Mouse (Mus musculus): Measurements from ENCODE around the gene St7l.
"Not testable (repeated sequence)": the region's sequence is repeated elsewhere in the genome, so short reads cannot be mapped to it uniquely, and the experiment has no call there.

St7l gene

GRCm38 (mm10) chr3:104863786-104864650 lies at the start of gene St7l, which contains the start of gene Capza1:
Gene St7l, plus strand, starts transcription at chr3:104864005.
Gene Capza1, minus strand, starts transcription at chr3:104864505.
- DNase-seq (ENCODE audit: low read depth, low spot score), result peak; percentile 88

- no peak for DNase-seq (ENCODE audit: low read depth, low spot score)
Measured at GRCm38 (mm10) chr3:104814746-104815145, 49.1 kb upstream of the St7l start.

- DNase-seq (ENCODE audit: low read depth, low spot score), result no peak
Measured at GRCm38 (mm10) chr3:104815346-104815745, 48.5 kb upstream of the St7l start.

- no peak for DNase-seq (ENCODE audit: low read depth, low spot score)
Measured at GRCm38 (mm10) chr3:104816130-104816529, 47.7 kb upstream of the St7l start.

DNA sequence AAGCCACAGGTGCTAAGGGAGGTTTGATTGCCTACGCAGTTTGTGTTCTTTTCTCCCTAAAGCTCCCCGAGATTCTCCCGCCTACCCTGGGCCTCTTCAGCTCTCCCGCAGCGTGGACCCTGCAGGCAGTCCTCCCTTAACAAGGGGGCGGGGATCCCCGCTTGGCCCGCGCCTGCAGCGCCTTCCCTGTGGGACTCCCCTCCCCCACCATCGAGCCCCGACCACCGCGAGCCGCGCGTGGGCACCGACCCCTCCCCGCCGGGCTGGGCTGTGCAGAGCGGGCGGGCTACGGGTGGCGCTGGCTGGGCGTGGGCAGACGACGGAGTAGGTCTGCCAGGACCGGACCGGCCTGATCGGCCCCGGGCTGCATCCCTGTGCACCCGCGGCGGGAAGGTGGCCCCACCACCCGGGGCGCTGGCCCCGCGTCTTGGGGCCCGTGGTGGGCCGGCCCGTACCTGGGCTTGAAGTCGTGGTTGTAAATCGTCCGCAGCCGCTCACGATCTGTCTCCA lies 46.3 kb upstream of the St7l start:
- peak; percentile 56 for DNase-seq (ENCODE audit: low read depth, low spot score)

DNA sequence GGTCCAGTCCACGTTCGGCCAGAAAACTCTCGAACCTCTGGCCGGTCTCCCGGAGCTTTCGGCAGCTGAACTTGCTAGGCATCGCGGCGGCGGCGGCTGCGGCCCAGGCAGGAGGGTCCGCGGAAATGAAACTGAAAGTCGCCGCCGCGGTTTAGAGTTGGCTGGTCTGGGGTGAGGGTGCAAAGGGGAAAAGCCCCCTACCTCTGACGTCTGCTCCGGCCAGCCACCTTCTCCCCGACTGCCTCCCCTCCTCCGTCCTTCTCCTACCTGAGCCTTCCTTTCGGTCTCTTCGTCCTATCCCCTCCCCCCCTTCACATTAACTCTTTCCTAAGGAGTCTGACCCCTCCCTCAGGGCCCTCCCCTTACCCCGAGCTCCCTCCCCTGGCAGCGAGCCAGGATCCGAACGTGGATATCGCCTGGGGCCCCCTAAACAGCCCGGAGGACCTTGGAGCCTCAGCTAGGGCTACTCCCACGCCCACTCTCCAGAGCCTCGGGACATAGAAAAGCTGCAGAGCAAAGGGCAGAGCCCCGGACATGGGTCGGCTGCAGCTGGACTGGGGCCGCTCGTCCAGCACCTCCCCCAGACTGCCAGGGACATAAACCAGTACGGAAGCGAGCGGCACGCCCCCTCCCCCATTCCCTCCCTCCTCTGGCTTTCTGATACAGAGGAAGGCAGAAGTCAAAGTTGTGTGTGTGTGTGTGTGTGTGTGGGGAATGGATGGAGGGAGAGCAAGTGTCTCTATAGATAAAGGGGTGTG lies 45.6 kb upstream of the St7l start, which contains the start of gene Mov10:
Gene Mov10, minus strand, starts transcription at position 573 of the 758 bp plus-strand sequence.
- DNase-seq (ENCODE audit: low read depth, low spot score), result peak; percentile 86

DNA sequence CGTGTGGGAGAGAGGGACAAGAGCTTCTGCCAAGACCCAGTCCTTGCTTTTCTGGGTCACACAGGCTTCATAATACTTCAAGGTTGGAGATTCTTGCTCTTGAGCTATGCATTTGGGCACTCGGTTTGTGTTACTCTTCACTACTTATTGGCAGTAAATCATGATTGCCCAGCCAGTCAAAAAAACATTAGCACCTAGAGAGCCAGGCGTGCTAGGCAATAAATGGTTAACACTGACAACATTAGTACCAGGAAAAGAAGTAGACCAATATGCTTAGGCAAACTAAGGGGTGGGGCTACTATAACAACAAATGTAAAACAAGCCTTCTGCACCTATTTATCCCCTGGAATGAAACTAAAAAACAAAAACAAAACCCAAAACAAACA lies 45.1 kb upstream of the St7l start:
- DNase-seq (ENCODE audit: low read depth, low spot score), result peak; percentile 54

- no peak for DNase-seq (ENCODE audit: low read depth, low spot score)
Measured at GRCm38 (mm10) chr3:104820426-104820825, 43.4 kb upstream of the St7l start.

- DNase-seq (ENCODE audit: low read depth, low spot score), result no peak
Measured at GRCm38 (mm10) chr3:104822413-104822812, 41.4 kb upstream of the St7l start.

DNA sequence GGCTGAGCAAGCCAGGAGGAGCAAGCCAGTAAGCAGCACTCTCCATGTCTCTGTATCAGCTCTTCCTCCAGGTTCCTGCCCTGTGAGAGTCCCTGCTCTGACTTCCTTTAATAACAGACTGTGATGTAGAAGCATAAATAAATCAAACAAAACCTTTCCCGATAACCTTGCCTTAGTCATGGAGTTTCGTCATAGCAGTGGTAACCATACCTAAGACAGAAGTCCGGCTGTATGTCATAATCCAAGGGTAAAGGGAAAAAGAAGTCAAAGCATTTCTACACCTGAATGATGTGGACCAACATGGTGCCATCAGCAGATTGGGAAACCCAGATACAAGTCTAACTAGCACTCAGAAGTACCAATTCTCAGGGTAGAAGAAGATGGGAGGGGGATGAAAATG lies 28.0 kb upstream of the St7l start:
- DNase-seq (ENCODE audit: low read depth, low spot score), result no peak

DNA sequence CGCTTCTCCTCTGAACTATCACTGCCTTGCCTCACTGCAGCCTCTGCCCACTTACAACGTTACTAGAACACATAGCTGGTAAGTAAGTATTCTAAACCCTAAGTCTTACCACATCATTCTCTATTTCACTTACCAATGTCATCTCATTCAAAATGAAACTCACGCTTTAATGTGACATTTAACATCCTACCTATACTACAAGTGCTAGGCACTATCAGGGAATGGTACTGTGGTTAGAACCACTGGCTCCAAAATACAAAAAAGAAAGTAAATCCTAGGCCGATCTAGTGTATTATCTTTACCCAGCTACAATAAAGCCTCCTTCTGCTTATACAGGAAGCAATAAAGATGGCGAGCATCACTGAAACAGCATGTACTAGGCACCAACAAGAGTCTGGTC lies 22.8 kb upstream of the St7l start:
- DNase-seq (ENCODE audit: low read depth, low spot score), result no peak

- no peak for DNase-seq (ENCODE audit: low read depth, low spot score)
Measured at GRCm38 (mm10) chr3:104846601-104847000, 17.2 kb upstream of the St7l start.

DNA sequence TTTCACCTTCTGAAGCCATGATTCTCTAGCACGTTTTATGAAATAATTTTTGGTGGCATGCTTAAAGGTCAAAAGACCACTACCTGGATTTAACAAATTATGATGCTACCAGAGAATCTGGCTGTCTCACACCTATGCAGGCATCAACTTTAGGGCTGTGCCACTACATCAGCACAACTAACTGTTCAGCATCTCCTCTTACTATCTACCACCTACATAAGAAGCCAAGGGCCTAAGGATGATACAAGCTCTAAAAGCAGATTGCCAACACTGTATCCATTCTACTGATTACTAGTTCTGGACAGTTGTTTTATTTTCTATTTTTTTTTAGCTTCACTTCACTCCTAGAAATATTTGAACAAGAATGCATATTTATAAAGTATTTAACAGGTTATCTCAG lies 9.3 kb upstream of the St7l start:
- no peak for DNase-seq (ENCODE audit: low read depth, low spot score)

DNA sequence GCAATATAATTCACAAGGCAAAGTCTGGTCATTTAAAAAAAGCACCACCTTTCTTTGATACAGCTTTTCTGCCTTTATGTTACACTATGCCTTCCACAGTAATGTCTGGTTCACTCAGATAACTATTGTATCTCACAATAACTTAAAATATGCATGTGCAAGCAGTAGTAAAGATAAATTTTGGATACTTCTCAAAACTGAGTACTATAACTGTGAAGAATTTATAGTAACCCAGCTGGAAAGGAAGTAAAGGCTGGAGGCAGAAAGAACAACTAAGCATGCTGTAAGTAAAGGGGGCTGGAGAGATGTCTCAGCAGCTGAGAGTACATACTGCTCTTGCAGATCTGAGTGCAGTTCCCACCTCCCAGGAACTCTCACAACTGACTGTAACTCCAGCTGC lies 8.9 kb upstream of the St7l start:
- no peak for DNase-seq (ENCODE audit: low read depth, low spot score)

- no peak for DNase-seq (ENCODE audit: low read depth, low spot score)
Measured at GRCm38 (mm10) chr3:104856106-104856505, 7.7 kb upstream of the St7l start.

DNA sequence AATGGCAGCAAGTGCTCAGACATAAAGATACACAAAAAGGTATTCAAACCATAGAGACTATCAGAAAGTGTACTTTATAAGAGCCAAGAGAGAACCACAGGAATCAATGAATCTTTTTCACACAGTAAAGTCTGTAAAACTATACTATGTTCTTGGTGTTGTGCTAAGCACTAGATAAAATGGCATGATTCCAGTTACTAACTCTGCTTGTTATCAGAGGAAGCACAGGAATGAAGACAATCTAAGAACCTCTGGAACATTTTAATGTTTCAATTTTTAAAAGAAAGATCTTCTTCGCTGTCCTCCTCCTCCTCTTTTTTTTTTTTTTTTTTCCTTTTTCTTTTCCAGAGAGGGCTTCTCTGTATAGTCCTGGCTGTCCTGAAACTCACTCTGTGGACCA lies 5.2 kb upstream of the St7l start:
- no peak for DNase-seq (ENCODE audit: low read depth, low spot score)

DNA sequence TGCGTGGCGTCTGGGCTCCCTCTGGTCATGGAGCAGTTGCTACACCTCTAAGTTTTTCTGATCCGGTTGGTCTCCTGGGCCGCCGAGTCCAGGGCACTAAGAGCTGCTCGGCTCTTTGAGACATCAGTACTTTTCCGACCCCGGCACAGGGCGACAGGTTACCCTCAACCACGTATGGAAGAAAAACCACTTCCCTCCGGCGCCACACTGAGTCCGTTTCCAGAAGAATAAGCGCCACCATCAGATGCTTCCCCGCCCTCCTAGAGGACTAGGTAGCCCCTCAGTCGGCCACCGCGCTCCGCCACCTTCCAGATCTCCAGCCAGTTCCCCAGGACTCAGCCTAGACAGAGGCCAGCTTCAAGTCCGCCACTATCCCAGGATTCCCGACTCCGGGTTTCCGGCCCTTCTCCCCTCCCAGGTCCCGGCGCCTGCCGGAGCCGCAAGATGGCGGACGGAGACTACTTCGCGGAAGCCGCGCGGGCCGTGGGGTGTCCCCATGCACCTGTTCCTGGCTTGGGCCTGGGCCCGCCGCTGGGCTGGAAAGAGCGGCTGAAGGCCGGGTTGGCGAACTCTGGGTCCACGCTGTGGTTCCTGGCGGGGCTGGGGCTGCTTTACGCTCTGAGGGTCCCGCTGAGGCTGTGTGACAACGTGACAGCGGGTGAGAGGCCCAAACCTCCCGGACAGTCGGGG lies 991 bp downstream of the St7l start:
- peak; percentile 80 for DNase-seq (ENCODE audit: low read depth, low spot score)

DNA sequence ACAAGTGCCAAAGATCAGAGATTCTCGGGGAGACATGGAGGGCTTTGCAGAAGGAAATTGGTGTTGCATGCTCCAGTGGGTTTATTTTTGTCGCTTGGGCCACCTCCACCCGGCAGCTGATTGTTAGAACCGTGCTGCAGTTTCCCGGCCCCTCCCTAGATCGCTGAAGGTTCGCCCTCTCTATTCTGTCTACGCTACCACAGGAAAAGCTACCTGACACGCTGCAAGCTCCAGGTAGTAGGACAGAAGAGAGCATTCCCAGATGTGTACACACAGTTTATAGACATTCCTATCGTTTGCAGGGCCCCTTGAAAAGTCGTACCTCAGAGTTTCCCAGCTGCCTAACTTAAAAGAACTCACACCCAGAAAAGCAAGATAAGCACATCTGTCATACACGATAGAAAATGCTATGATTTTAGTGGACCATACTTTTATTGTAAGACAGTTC lies 1.6 kb downstream of the St7l start:
- peak; percentile 32 for DNase-seq (ENCODE audit: low read depth, low spot score)

- DNase-seq (ENCODE audit: low read depth, low spot score), result not testable (repeated sequence)
Measured at GRCm38 (mm10) chr3:104866674-104867073, 2.9 kb downstream of the St7l start.

DNA sequence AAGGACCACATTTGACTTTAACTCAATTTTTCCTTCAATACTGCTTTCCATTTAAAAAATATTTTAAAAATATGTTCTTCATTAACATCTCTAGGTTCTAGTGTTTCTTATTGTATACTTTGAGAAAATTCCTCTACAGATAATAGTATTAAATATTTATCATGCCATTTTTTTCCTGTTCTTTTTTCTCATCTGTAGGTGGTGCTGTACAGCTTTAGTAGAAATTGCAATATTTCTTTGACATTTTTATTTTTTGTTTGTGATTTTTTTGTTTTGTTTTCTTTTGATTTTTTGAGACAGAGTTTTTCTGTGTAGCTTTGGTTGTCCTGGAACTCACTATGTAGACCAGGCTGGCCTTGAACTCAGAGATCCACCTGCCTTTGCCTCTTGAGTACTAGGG lies 5.8 kb downstream of the St7l start:
- DNase-seq (ENCODE audit: low read depth, low spot score), result peak; percentile 37

DNA sequence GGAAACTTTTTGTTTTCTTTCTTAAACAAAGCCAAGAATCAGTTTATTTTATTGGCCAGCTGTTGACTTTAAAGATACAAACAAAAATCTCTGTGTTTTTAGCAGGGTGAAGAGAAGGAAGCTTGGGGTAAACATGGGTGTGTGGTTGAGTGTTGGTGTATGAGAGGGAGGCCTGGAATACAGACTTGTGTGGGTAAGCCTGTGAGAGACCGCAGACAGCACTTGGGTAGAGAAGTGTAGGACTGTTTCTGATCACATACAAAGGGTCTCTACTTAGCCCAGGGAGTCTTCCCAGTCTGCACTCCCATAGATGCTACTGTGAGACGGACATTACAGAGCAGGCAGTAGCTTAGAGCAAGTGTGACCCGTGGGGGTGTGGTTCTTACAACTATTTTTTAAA lies 24.8 kb downstream of the St7l start:
- no peak for DNase-seq (ENCODE audit: low read depth, low spot score)

DNA sequence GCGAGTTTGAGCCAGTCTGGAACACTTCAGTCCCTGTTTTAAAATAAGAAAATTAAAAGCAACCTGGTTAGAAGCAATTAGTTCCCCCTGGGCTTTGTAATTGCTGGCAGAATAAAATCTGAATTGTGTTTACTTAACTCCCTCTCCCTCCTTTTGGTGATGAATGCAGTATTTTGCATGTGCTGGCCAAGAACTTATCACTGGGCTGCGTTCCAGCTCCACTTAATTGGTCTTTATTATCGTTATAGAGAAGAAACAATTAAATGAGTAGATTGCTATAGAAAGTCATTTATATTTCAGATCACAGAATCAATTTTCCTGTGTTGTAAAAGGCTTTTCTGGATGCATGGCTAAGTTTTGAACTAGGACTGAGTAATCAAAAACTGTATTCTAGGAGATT lies 32.3 kb downstream of the St7l start:
- no peak for DNase-seq (ENCODE audit: low read depth, low spot score)
